In the genomic region with DNA sequence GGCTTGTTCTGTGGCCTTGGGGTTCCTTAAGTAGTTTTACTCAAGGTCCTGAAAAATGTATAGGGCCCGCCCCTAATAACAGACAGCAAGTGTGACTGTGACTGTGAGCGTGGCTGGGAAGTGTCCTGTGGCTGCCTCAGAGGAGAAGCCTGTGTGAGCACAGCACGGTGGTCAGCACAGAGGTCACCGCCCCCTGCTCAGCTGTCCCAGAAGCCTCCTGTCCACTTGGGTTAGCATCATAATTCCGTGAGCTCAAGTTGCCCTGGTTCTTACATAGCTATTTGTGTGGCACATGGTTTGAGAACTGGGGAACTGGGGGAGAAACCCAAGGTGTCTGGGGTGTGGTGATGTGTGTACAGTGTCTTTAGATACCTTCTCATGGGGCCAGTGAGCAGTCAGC, we compare ENCODE assay signal across 40 mouse cellular contexts. TPM values are rescaled to one million over a fixed set of nuclear protein-coding genes. Genes with fewer than 3 reads are reported as not detected.
"Had no signal": no experiment of that assay in that cellular context is flagged by ENCODE, and none has a peak within 500 bp of the region (broad histone marks: within the 10 kb centered on the region; RNA-seq: fewer than 3 reads in every experiment).

No protein-coding gene starts in this region.

- H3K27ac ChIP-seq: heart, embryonic 13.5 days; heart, embryonic 15.5 days; hindbrain, embryonic 13.5 days; hindbrain, embryonic 15.5 days; hindbrain, postnatal 0 days; kidney, embryonic 15.5 days; kidney, postnatal 0 days; limb, embryonic 13.5 days; limb, embryonic 15.5 days had no signal

- H3K4me3 ChIP-seq: heart, embryonic 13.5 days; heart, embryonic 15.5 days; hindbrain, embryonic 13.5 days; hindbrain, embryonic 15.5 days; kidney, embryonic 15.5 days; limb, embryonic 13.5 days; limb, embryonic 15.5 days had no signal

- H3K27me3 ChIP-seq: heart, embryonic 13.5 days; heart, embryonic 15.5 days; hindbrain, embryonic 13.5 days; hindbrain, embryonic 15.5 days; kidney, embryonic 15.5 days; limb, embryonic 13.5 days; limb, embryonic 15.5 days had no signal

- DNase-seq: gastrocnemius, postnatal 14 days; gastrocnemius, postnatal 36 days; heart, adult 18-20 months; heart, postnatal 14 days; heart, postnatal 36 days; kidney, adult 11 months; kidney, postnatal 14 days; kidney, postnatal 36 days; layer of hippocampus, adult 9-11 months; layer of hippocampus, postnatal 36 days; left cerebral cortex, postnatal 4 days had no signal

- H3K4me2 ChIP-seq: heart, embryonic 11.5 days; heart, embryonic 13.5 days; heart, embryonic 15.5 days; hindbrain, embryonic 13.5 days; hindbrain, embryonic 15.5 days; kidney, embryonic 15.5 days; limb, embryonic 13.5 days; limb, embryonic 15.5 days had no signal

- H3K36me3 ChIP-seq: hindbrain, embryonic 15.5 days had no signal

RNA-seq across cellular contexts. Expression of a gene that starts 31.9 kb away (rescaled TPM):
- total RNA-seq: gastrocnemius, adult 18-20 months; gastrocnemius, adult 8-10 months; gastrocnemius, postnatal 14 days; gastrocnemius, postnatal 36 days; granulocyte monocyte progenitor cell, adult 5-6 weeks; heart, adult 18-20 months; heart, postnatal 14 days; heart, postnatal 36 days; hematopoietic stem cell, adult 5-6 weeks; hindbrain, postnatal 0 days; layer of hippocampus, adult 18-20 months; layer of hippocampus, adult 8-10 months; layer of hippocampus, postnatal 14 days; layer of hippocampus, postnatal 36 days; left cerebral cortex, adult 18-20 months; left cerebral cortex, adult 8-10 months; left cerebral cortex, postnatal 10 days; left cerebral cortex, postnatal 25 days; left cerebral cortex, postnatal 4 days; liver, adult 2 months had no signal
- polyA plus RNA-seq: heart, embryonic 11.5 days; heart, embryonic 13.5 days; heart, embryonic 15.5 days; heart, postnatal 0 days; hindbrain, embryonic 11.5 days; hindbrain, embryonic 13.5 days; hindbrain, embryonic 15.5 days; hindbrain, postnatal 0 days; intestine, embryonic 14.5 days; intestine, embryonic 16.5 days; kidney, adult 2 months; kidney, embryonic 15.5 days; kidney, postnatal 0 days; large intestine, adult 2 months; limb, embryonic 11.5 days; limb, embryonic 13.5 days; limb, embryonic 15.5 days; liver, adult 2 months had no signal
